Mouse (Mus musculus) lung, embryonic 16.5 days (tissue): ENCODE measurements around the gene Ing4. TPM values are rescaled to one million over a fixed set of nuclear protein-coding genes. Genes with fewer than 3 reads are reported as not detected.
A peak's percentile ranks its signal among the peaks of the same experiment; 100 is the strongest.

Experiments
- ATAC-seq: fragments of 200-750 bp; cut with Nextera tagmentation; 2 replicates; pipeline ENCODE4 v1.8.0; 2017; ENCODE audit warnings: low read depth, mild to moderate bottlenecking, moderate library complexity
- H3K27ac ChIP-seq: fragments of 300-500 bp; sonication (generic); 2 replicates; pipeline ENCODE4 v1.5.1; 2014; ENCODE audit warnings: mild to moderate bottlenecking, control low read depth, low read length
- H3K27me3 ChIP-seq: fragments of 300-500 bp; sonication (generic); 2 replicates; pipeline ENCODE4 v1.6.1; 2014; ENCODE audit warnings: low read depth, low read length, mixed read lengths; ENCODE audit not compliant: control insufficient read depth, insufficient read depth
- H3K36me3 ChIP-seq: fragments of 300-500 bp; sonication (generic); 2 replicates; pipeline ENCODE4 v1.6.1; 2014; ENCODE audit warnings: low read length; ENCODE audit not compliant: control insufficient read depth, insufficient read depth
- H3K4me1 ChIP-seq: fragments of 300-500 bp; sonication (generic); replicated peaks from 2 replicates; pipeline ENCODE4 v1.6.1; 2014; ENCODE audit warnings: low read length, mixed read lengths; ENCODE audit not compliant: control insufficient read depth, insufficient read depth
- H3K4me2 ChIP-seq: fragments of 300-500 bp; sonication (generic); 2 replicates; pipeline ENCODE4 v1.6.1; 2014; ENCODE audit warnings: low read depth, low read length, control low read depth
- H3K4me3 ChIP-seq: fragments of 300-500 bp; sonication (generic); 2 replicates; pipeline ENCODE4 v1.5.1; 2014; ENCODE audit warnings: mild to moderate bottlenecking, low read length, control low read depth
- H3K9ac ChIP-seq: fragments of 300-500 bp; sonication (generic); 2 replicates; pipeline ENCODE4 v1.6.1; 2014; ENCODE audit warnings: low read length, control low read depth
- H3K9me3 ChIP-seq: fragments of 300-500 bp; sonication (generic); 2 replicates; pipeline ENCODE4 v1.6.1; 2016; ENCODE audit warnings: low read length; ENCODE audit not compliant: control insufficient read depth
- WGBS: fragments of 180-500 bp; shearing (Covaris S2); extraction: QIAGEN DNeasy Blood & Tissue Kit; methylation state at CpG from one replicate; pipeline ENCODE4 v1.1.7; 2014; 5-methylcytosine and 5-hydroxymethylcytosine counted together
- polyA plus RNA-seq: library from polyadenylated mRNA; unstranded; fragments of >200 nt; fragmentation: Nextera tagmentation; extraction: Ambion mirVana; gene quantifications from 2 replicates; pipeline ENCODE4 v1.2.1, GENCODE M21; 2015

The Ing4 gene
- polyA plus RNA-seq: 141 and 142 TPM in 2 replicates

- Histone ChIP-seq H3K4me3 (peak within 1 kb of the TSS; percentile 57), H3K27ac (peak within 1 kb of the TSS; percentile 88), H3K4me1 (peaks cover 6% of the 10 kb centered on the region; the same call in 1 of the 2 replicates), H3K4me2 (peak within 1 kb of the TSS; percentile 78), H3K27me3 (no peaks in the 10 kb centered on the region), H3K36me3 (peaks cover 24% of the 10 kb centered on the region), H3K9me3 (no peaks in the 10 kb centered on the region), H3K9ac (peak within 1 kb of the TSS; percentile 64)
- WGBS: 0% methylated on average over 26 of the region's 26 CpGs
- peak; percentile 98 for ATAC-seq
These were observed at the start of gene Ing4 for GRCm38 (mm10) chr6:125039533-125040153. Gene Ing4 (plus strand): TSS chr6:125039760.

- Histone ChIP-seq H3K36me3 (no peaks in the 10 kb centered on the region), H3K4me1 (peaks cover 6% of the 10 kb centered on the region), H3K4me3 (no peak overlapping the region), H3K9me3 (peaks cover 8% of the 10 kb centered on the region), H3K9ac (no peak overlapping the region), H3K27me3 (peaks cover 45% of the 10 kb centered on the region), H3K27ac (no peak overlapping the region), H3K4me2 (no peak overlapping the region)
- 66% methylated on average over 4 of the region's 4 CpGs for WGBS
- no peak for ATAC-seq
These were observed 47.3 kb upstream of the Ing4 start for GRCm38 (mm10) chr6:124992241-124992640.

- H3K27me3 ChIP-seq: peaks cover 56% of the 10 kb centered on the region
- H3K4me1 ChIP-seq: peaks cover 7% of the 10 kb centered on the region
- no peaks in the 10 kb centered on the region for H3K36me3 ChIP-seq
- 72% methylated on average over 9 of the region's 9 CpGs for WGBS
- no peak overlapping the region for H3K4me3 ChIP-seq
- H3K9ac ChIP-seq: no peak overlapping the region
- no peak overlapping the region for H3K27ac ChIP-seq
- H3K9me3 ChIP-seq: peaks cover 8% of the 10 kb centered on the region
- no peak for ATAC-seq
- H3K4me2 ChIP-seq: no peak overlapping the region
These were observed 46.2 kb upstream of the Ing4 start for GRCm38 (mm10) chr6:124993365-124993764.

GRCm38 (mm10) chr6:124993876-124994275, 45.7 kb upstream of the Ing4 start:
- no peak overlapping the region for H3K27ac ChIP-seq
- no peak; the same call in 1 of the 2 replicates for ATAC-seq
- no peaks in the 10 kb centered on the region for H3K36me3 ChIP-seq
- peaks cover 61% of the 10 kb centered on the region for H3K27me3 ChIP-seq
- no peak overlapping the region for H3K9ac ChIP-seq
- H3K4me1 ChIP-seq: peaks cover 7% of the 10 kb centered on the region
- peaks cover 8% of the 10 kb centered on the region for H3K9me3 ChIP-seq
- 14% methylated on average over 11 of the region's 11 CpGs for WGBS
- no peak overlapping the region for H3K4me2 ChIP-seq
- H3K4me3 ChIP-seq: no peak overlapping the region

- no peak overlapping the region for H3K4me2 ChIP-seq
- no peak for ATAC-seq
These were observed 44.3 kb upstream of the Ing4 start for GRCm38 (mm10) chr6:124995246-124995645.

GRCm38 (mm10) chr6:124995831-124996403, 43.6 kb upstream of the Ing4 start:
- ATAC-seq: no peak
- no peaks in the 10 kb centered on the region for H3K9me3 ChIP-seq
- no peak overlapping the region for H3K9ac ChIP-seq
- H3K36me3 ChIP-seq: no peaks in the 10 kb centered on the region
- H3K4me2 ChIP-seq: no peak overlapping the region
- H3K27me3 ChIP-seq: peaks cover 79% of the 10 kb centered on the region
- H3K4me1 ChIP-seq: peaks cover 7% of the 10 kb centered on the region
- 45% methylated on average over 8 of the region's 8 CpGs for WGBS
- no peak overlapping the region for H3K27ac ChIP-seq
- no peak overlapping the region; the same call in 1 of the 2 replicates for H3K4me3 ChIP-seq

More at GRCm38 (mm10) chr6:124995246-124995645, 44.3 kb upstream of the Ing4 start:
- Histone ChIP-seq H3K27me3 (peaks cover 72% of the 10 kb centered on the region), H3K9ac (no peak overlapping the region), H3K4me1 (peaks cover 7% of the 10 kb centered on the region), H3K4me3 (no peak overlapping the region), H3K27ac (no peak overlapping the region), H3K9me3 (peaks cover under 1% of the 10 kb centered on the region), H3K36me3 (no peaks in the 10 kb centered on the region)
- WGBS: 66% methylated on average over 7 of the region's 7 CpGs

GRCm38 (mm10) chr6:124996551-124997501, 42.7 kb upstream of the Ing4 start, which contains the start of gene Pianp:
Gene Pianp (plus strand): TSS chr6:124996694.
- Histone ChIP-seq H3K27ac (no peak within 1 kb of the TSS), H3K4me2 (peak within 1 kb of the TSS; percentile 100), H3K4me1 (peaks cover 7% of the 10 kb centered on the region), H3K9ac (peak within 1 kb of the TSS; percentile 62), H3K27me3 (peaks cover 80% of the 10 kb centered on the region), H3K9me3 (no peaks in the 10 kb centered on the region), H3K4me3 (peak within 1 kb of the TSS; percentile 60), H3K36me3 (no peaks in the 10 kb centered on the region)
- WGBS: under 1% methylated on average over 47 of the region's 78 CpGs
- peak; percentile 85 for ATAC-seq

GRCm38 (mm10) chr6:124998066-124998465, 41.5 kb upstream of the Ing4 start:
- Histone ChIP-seq H3K27ac (no peak overlapping the region), H3K36me3 (no peaks in the 10 kb centered on the region), H3K4me1 (peaks cover 7% of the 10 kb centered on the region), H3K9me3 (no peaks in the 10 kb centered on the region), H3K4me3 (no peak overlapping the region), H3K27me3 (peaks cover 76% of the 10 kb centered on the region), H3K9ac (no peak overlapping the region), H3K4me2 (peak overlapping the region; percentile 100; the same call in 1 of the 2 replicates)
- ATAC-seq: no peak
- 9% methylated on average over 8 of the region's 8 CpGs for WGBS

GRCm38 (mm10) chr6:124999091-124999490, 40.5 kb upstream of the Ing4 start:
- Histone ChIP-seq H3K4me3 (no peak overlapping the region), H3K36me3 (no peaks in the 10 kb centered on the region), H3K27me3 (peaks cover 74% of the 10 kb centered on the region), H3K9me3 (no peaks in the 10 kb centered on the region), H3K27ac (no peak overlapping the region), H3K4me2 (no peak overlapping the region), H3K4me1 (peaks cover 7% of the 10 kb centered on the region), H3K9ac (no peak overlapping the region)
- WGBS: 25% methylated on average over 14 of the region's 14 CpGs
- ATAC-seq: no peak
